Mouse (Mus musculus): ENCODE measurements around the gene Thbd. TPM values are rescaled to one million over a fixed set of nuclear protein-coding genes. Genes with fewer than 3 reads are reported as not detected.

Thbd gene
- polyA plus RNA-seq (2015; fragmentation: Nextera tagmentation; extraction: Ambion mirVana) = 19.4 and 25.1 TPM in 2 replicates

GRCm38 (mm10) chr2:148407870-148408760 is at the start of gene Thbd:
Gene Thbd (minus strand): TSS chr2:148408188.

GRCm38 (mm10) chr2:148443249-148443958 is 35.4 kb upstream of the Thbd start, which contains the start of gene Cd93:
Gene Cd93 (minus strand): TSS chr2:148443563.

DNA sequence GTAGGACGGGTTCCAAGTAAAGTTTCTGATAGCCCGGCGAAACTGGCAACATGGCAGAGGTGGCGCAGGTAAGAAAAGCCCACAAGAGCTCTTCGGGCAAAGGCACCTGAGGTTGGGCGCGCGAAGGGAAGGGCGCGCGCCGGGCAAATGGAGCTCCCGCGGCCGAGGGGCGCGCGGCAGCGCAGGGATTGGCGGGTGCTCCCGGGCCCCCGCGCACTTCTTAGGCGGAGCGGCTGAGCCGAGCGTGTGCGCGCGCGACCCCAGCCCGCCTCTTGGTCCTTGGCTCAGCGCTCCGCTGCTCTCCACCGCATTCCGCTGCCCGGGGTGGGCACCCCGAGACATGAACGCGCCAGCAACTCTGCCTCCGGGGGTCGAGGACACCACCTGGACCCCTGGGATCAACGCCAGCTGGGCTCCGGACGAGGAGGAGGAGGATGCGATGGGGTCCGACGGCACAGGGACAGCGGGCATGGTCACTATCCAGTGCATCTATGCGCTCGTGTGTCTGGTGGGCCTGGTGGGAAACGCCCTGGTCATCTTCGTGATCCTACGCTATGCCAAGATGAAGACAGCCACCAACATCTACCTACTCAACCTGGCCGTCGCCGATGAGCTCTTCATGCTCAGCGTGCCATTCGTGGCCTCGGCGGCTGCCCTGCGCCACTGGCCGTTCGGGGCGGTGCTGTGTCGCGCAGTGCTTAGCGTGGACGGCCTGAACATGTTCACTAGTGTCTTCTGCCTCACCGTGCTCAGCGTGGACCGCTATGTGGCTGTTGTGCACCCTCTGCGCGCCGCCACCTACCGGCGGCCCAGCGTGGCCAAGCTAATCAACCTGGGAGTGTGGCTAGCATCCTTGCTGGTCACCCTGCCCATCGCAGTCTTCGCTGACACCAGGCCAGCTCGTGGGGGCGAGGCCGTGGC is 12.6 kb downstream of the Thbd start, which contains the start of gene Sstr4:
TSS of gene Sstr4 (plus strand) at position 214 of the 921 bp plus-strand sequence.

Other genes with a start within 250 kb of the Thbd start
- gene Sstr4, start 12.8 kb downstream of the Thbd start, polyA plus RNA-seq (2015; fragmentation: Nextera tagmentation; extraction: Ambion mirVana) = 0.49 and 0.55 TPM in 2 replicates
- 5.5 and 9.7 TPM in 2 replicates for gene Cd93, start 35.4 kb upstream of the Thbd start, polyA plus RNA-seq (2015; fragmentation: Nextera tagmentation; extraction: Ambion mirVana)

Measured in adrenal gland, postnatal 0 days (tissue).